In the genomic region with DNA sequence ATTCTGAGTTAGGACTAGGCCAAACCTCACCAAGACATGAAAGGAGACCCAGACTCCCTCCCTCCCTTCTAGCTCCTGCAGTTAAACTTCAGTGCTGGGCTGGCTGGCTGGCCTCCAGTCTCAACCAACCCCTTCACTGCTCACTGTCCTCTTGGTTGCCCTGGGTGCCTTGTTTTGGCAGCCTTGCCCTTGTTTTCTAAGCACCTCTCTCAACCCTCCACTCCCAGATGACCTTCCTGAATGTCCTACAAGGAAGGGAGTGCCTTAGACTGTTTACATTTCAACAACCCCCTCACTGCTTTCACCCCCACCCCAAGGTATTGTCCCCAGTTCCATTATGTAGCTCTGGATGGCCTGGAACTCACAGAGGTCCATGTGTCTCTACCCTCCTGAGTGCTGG, we compare ENCODE assay signal across 29 mouse cellular contexts. TPM values are rescaled to one million over a fixed set of nuclear protein-coding genes. Genes with fewer than 3 reads are reported as not detected.
A peak's percentile ranks its signal among the peaks of the same experiment; 100 is the strongest.
DNase-seq lines count a peak whose midpoint lies in the region; ATAC-seq and TF ChIP-seq lines count a peak whose summit lies in the region.
"Had no signal": no experiment of that assay in that cellular context is flagged by ENCODE, and none has a peak within 500 bp of the region (broad histone marks: within the 10 kb centered on the region; RNA-seq: fewer than 3 reads in every experiment).

No protein-coding gene starts in this region.

- H3K9me3 ChIP-seq in kidney, embryonic 14.5 days (ENCODE audit: control insufficient read depth, low read length): no peaks in the 10 kb centered on the region
- H3K9me3 ChIP-seq in midbrain, embryonic 11.5 days (ENCODE audit: control insufficient read depth, low read length): no peaks in the 10 kb centered on the region
- H3K9me3 ChIP-seq in midbrain, embryonic 14.5 days (ENCODE audit: control insufficient read depth, low read length): no peaks in the 10 kb centered on the region
- H3K9me3 ChIP-seq: embryonic facial prominence, embryonic 15.5 days; liver, embryonic 13.5 days; midbrain, embryonic 15.5 days; neural tube, embryonic 12.5 days had no signal

- TF ChIP-seq CTCF in heart, adult 2 months (IDR thresholded peaks at IDR 0.05): no peak

- H3K79me2 ChIP-seq in heart, adult 2 months (replicated peaks; ENCODE audit: control insufficient read depth, insufficient read depth, low read length): no peaks in the 10 kb centered on the region

- peak overlapping the region; percentile 36 for H3K27ac ChIP-seq in heart, adult 2 months
- H3K27ac ChIP-seq in kidney, embryonic 14.5 days (ENCODE audit: low read depth, low read length): peak overlapping the region; percentile 32; the same call in 1 of the 2 replicates
- H3K27ac ChIP-seq in midbrain, embryonic 11.5 days (ENCODE audit: low read depth, low read length): no peak overlapping the region
- H3K27ac ChIP-seq in midbrain, embryonic 14.5 days (replicated peaks; ENCODE audit: low read depth, low read length): no peak overlapping the region
- H3K27ac ChIP-seq: embryonic facial prominence, embryonic 15.5 days; hindbrain, postnatal 0 days; layer of hippocampus, adult 2 months; liver, embryonic 13.5 days; midbrain, embryonic 15.5 days; neural tube, embryonic 12.5 days had no signal

- intact Hi-C loops in heart, adult 2 months (cut with DNase I): no loop called here

- H3K4me1 ChIP-seq in heart, adult 2 months (ENCODE audit: control insufficient read depth, insufficient read depth, low read length): peaks cover 16% of the 10 kb centered on the region
- peaks cover 7% of the 10 kb centered on the region; the same call in 1 of the 2 replicates for H3K4me1 ChIP-seq in kidney, embryonic 14.5 days (ENCODE audit: control insufficient read depth, insufficient read depth, low read length)
- H3K4me1 ChIP-seq in midbrain, embryonic 11.5 days (ENCODE audit: control insufficient read depth, insufficient read depth, low read length): no peaks in the 10 kb centered on the region
- no peaks in the 10 kb centered on the region for H3K4me1 ChIP-seq in midbrain, embryonic 14.5 days (ENCODE audit: control insufficient read depth, insufficient read depth, low read length)
- H3K4me1 ChIP-seq: midbrain, embryonic 15.5 days had no signal

- no peak overlapping the region for H3K9ac ChIP-seq in heart, adult 2 months (ENCODE audit: low read depth, low read length)
- H3K9ac ChIP-seq in kidney, embryonic 14.5 days (ENCODE audit: low read depth, low read length): no peak overlapping the region
- no peak overlapping the region for H3K9ac ChIP-seq in midbrain, embryonic 11.5 days (ENCODE audit: low read length)
- H3K9ac ChIP-seq in midbrain, embryonic 14.5 days (replicated peaks; ENCODE audit: low read length): no peak overlapping the region
- H3K9ac ChIP-seq: embryonic facial prominence, embryonic 15.5 days; forebrain, postnatal 0 days; liver, embryonic 13.5 days; midbrain, embryonic 15.5 days; neural tube, embryonic 12.5 days had no signal

- H3K4me2 ChIP-seq in kidney, embryonic 14.5 days (replicated peaks; ENCODE audit: low read depth, low read length): no peak overlapping the region
- H3K4me2 ChIP-seq in midbrain, embryonic 11.5 days: no peak overlapping the region
- H3K4me2 ChIP-seq in midbrain, embryonic 14.5 days (ENCODE audit: low read length): no peak overlapping the region
- H3K4me2 ChIP-seq: embryonic facial prominence, embryonic 15.5 days; heart, embryonic 11.5 days; liver, embryonic 13.5 days; midbrain, embryonic 15.5 days; neural tube, embryonic 12.5 days had no signal

- DNase-seq in heart, adult 2 months: no peak
- no peak for DNase-seq in heart, adult 8-10 months (ENCODE audit: low spot score)
- peak; percentile 90 for DNase-seq in R1 (ENCODE audit: low read depth, low spot score)
- peak; percentile 52 to 58 for DNase-seq in kidney, postnatal 36 days
- DNase-seq in midbrain, embryonic 11.5 days (ENCODE audit: low spot score, missing footprints): no peak
- DNase-seq in midbrain, embryonic 14.5 days: no peak
- DNase-seq: adrenal gland, postnatal 25 days; cerebellum, adult 9-11 months; forebrain, postnatal 0 days; heart, postnatal 10 days; liver, embryonic 13.5 days; lung, adult 2 months; lung, postnatal 36 days; right cerebral cortex, postnatal 14 days; spleen, adult 18-20 months had no signal

- ATAC-seq in kidney, embryonic 14.5 days (ENCODE audit: low FRiP score, low TSS enrichment): no peak
- no peak for ATAC-seq in midbrain, embryonic 11.5 days (ENCODE audit: low FRiP score)
- no peak for ATAC-seq in midbrain, embryonic 14.5 days (ENCODE audit: low FRiP score, low TSS enrichment)
- ATAC-seq: forebrain, postnatal 0 days; hindbrain, postnatal 0 days; intestine, postnatal 0 days; midbrain, embryonic 15.5 days had no signal

- no peak for TF ChIP-seq EP300 in heart, adult 2 months (IDR thresholded peaks at IDR 0.05; ENCODE audit: insufficient read depth, low read depth, low read length)

- peaks cover 3% of the 10 kb centered on the region for H3K36me3 ChIP-seq in heart, adult 2 months (ENCODE audit: control insufficient read depth, insufficient read depth, low read length)
- no peaks in the 10 kb centered on the region for H3K36me3 ChIP-seq in kidney, embryonic 14.5 days (ENCODE audit: control insufficient read depth, insufficient read depth, low read length)
- no peaks in the 10 kb centered on the region for H3K36me3 ChIP-seq in midbrain, embryonic 11.5 days (ENCODE audit: control insufficient read depth, insufficient read depth, low read length)
- no peaks in the 10 kb centered on the region for H3K36me3 ChIP-seq in midbrain, embryonic 14.5 days (ENCODE audit: control insufficient read depth, insufficient read depth, low read length)
- H3K36me3 ChIP-seq: embryonic facial prominence, embryonic 15.5 days; liver, embryonic 13.5 days; midbrain, embryonic 15.5 days; neural tube, embryonic 12.5 days had no signal

- TF ChIP-seq POLR2A in heart, adult 2 months (IDR thresholded peaks at IDR 0.05; ENCODE audit: insufficient read depth, low read depth, low read length): no peak

- H3K27me3 ChIP-seq in heart, adult 2 months (ENCODE audit: control insufficient read depth, insufficient read depth, low read length): no peaks in the 10 kb centered on the region
- no peaks in the 10 kb centered on the region for H3K27me3 ChIP-seq in kidney, embryonic 14.5 days (ENCODE audit: control insufficient read depth, insufficient read depth, low read length)
- H3K27me3 ChIP-seq in midbrain, embryonic 11.5 days (ENCODE audit: control insufficient read depth, insufficient read depth, low read length): no peaks in the 10 kb centered on the region
- H3K27me3 ChIP-seq in midbrain, embryonic 14.5 days (ENCODE audit: control insufficient read depth, insufficient read depth, low read length): no peaks in the 10 kb centered on the region
- H3K27me3 ChIP-seq: embryonic facial prominence, embryonic 15.5 days; liver, embryonic 13.5 days; megakaryocyte, embryonic 14.5 days; midbrain, embryonic 15.5 days; neural tube, embryonic 12.5 days had no signal

- H3K4me3 ChIP-seq in heart, adult 2 months: no peak overlapping the region
- no peak overlapping the region for H3K4me3 ChIP-seq in kidney, embryonic 14.5 days (ENCODE audit: low read length)
- H3K4me3 ChIP-seq in midbrain, embryonic 11.5 days (ENCODE audit: low read depth, low read length): no peak overlapping the region
- no peak overlapping the region for H3K4me3 ChIP-seq in midbrain, embryonic 14.5 days (replicated peaks; ENCODE audit: low read depth, low read length)
- H3K4me3 ChIP-seq: embryonic facial prominence, embryonic 15.5 days; layer of hippocampus, adult 2 months; liver, embryonic 13.5 days; megakaryocyte, embryonic 14.5 days; midbrain, embryonic 15.5 days; neural tube, embryonic 12.5 days had no signal

RNA-seq across cellular contexts. Expression of gene Pnp2, which starts 23.8 kb away (rescaled TPM):
- total RNA-seq in heart, adult 2 months (2021): under 1 TPM; 0.52 to 0.75 TPM
- polyA plus RNA-seq in heart, adult 2 months (2012; rRNA removed): 0.53 and 1.1 TPM in 2 replicates
- total RNA-seq in heart, adult 8-10 months (2022): 1 to 10 TPM in 1 of 4 experiments, under 1 TPM in 2, not detected in 1; 0.52 to 1.2 (median 0.84) TPM
- 0.99 and 1.2 TPM in 2 replicates for polyA plus RNA-seq in kidney, embryonic 14.5 days (2014; fragmentation: Nextera tagmentation; extraction: Ambion mirVana)
- polyA plus RNA-seq in midbrain, embryonic 11.5 days (2014; fragmentation: Nextera tagmentation; extraction: Ambion mirVana): 0.55 and 0.57 TPM in 2 replicates
- 0.19 and 0.50 TPM in 2 replicates for polyA plus RNA-seq in midbrain, embryonic 14.5 days (2014; fragmentation: Nextera tagmentation; extraction: Ambion mirVana)
- total RNA-seq: hindbrain, postnatal 0 days had no signal

RNA-seq across cellular contexts. Expression of gene Rnase10, which starts 27.9 kb away (rescaled TPM):
- under 1 TPM in 1 of 2 experiments, not detected in 1; 0.61 TPM for total RNA-seq in heart, adult 2 months (2021)
- 0.21 and 0.38 TPM in 2 replicates for polyA plus RNA-seq in heart, adult 2 months (2012; rRNA removed)
- total RNA-seq in heart, adult 8-10 months (2022): under 1 TPM in 3 of 4 experiments, not detected in 1; 0.25 to 0.37 (median 0.27) TPM
- polyA plus RNA-seq in kidney, embryonic 14.5 days (2014; fragmentation: Nextera tagmentation; extraction: Ambion mirVana): not detected in 2 replicates
- polyA plus RNA-seq in midbrain, embryonic 11.5 days (2014; fragmentation: Nextera tagmentation; extraction: Ambion mirVana): not detected in 2 replicates
- polyA plus RNA-seq in midbrain, embryonic 14.5 days (2014; fragmentation: Nextera tagmentation; extraction: Ambion mirVana): not detected in 2 replicates
- total RNA-seq: common myeloid progenitor, adult 5-6 weeks; forebrain, postnatal 0 days; gastrocnemius, postnatal 4 days; layer of hippocampus, adult 2 months had no signal
- polyA plus RNA-seq: brain, embryonic 14.5 days; forebrain, postnatal 0 days; hindbrain, embryonic 11.5 days; hindbrain, postnatal 0 days; liver, embryonic 13.5 days; midbrain, embryonic 15.5 days; neural tube, embryonic 12.5 days; thymus, postnatal 0 days had no signal

RNA-seq across cellular contexts. Expression of gene Gm49342, which starts 35.3 kb away (rescaled TPM):
- 10 to 100 TPM; 11.3 to 12.1 TPM for total RNA-seq in heart, adult 2 months (2021)
- 13.4 and 23.4 TPM in 2 replicates for polyA plus RNA-seq in heart, adult 2 months (2012; rRNA removed)
- total RNA-seq in heart, adult 8-10 months (2022): 10 to 100 TPM in 2 of 4 experiments, 1 to 10 TPM in 2; 6.8 to 12.3 (median 9.5) TPM
- not detected in 2 replicates for polyA plus RNA-seq in kidney, embryonic 14.5 days (2014; fragmentation: Nextera tagmentation; extraction: Ambion mirVana)
- polyA plus RNA-seq in midbrain, embryonic 11.5 days (2014; fragmentation: Nextera tagmentation; extraction: Ambion mirVana): not detected in 2 replicates
- polyA plus RNA-seq in midbrain, embryonic 14.5 days (2014; fragmentation: Nextera tagmentation; extraction: Ambion mirVana): 0.95 TPM in 1 of 2 replicates, not detected in the other
- polyA plus RNA-seq: embryonic facial prominence, embryonic 15.5 days; forebrain, postnatal 0 days; heart, embryonic 11.5 days; hindbrain, embryonic 11.5 days; hindbrain, postnatal 0 days; intestine, postnatal 0 days; liver, embryonic 13.5 days; midbrain, embryonic 15.5 days; neural tube, embryonic 12.5 days; thymus, postnatal 0 days had no signal

RNA-seq across cellular contexts. Expression of gene Pnp, which starts 48.7 kb away (rescaled TPM):
- total RNA-seq in heart, adult 2 months (2021): 10 to 100 TPM; 14.4 to 18.1 TPM
- polyA plus RNA-seq in heart, adult 2 months (2012; rRNA removed): 17.2 and 25.4 TPM in 2 replicates
- 10 to 100 TPM in 1 of 4 experiments, 1 to 10 TPM in 3; 8.0 to 10.9 (median 9.3) TPM for total RNA-seq in heart, adult 8-10 months (2022)
- polyA plus RNA-seq in kidney, embryonic 14.5 days (2014; fragmentation: Nextera tagmentation; extraction: Ambion mirVana): 80.6 and 83.0 TPM in 2 replicates
- 73.6 and 76.3 TPM in 2 replicates for polyA plus RNA-seq in midbrain, embryonic 11.5 days (2014; fragmentation: Nextera tagmentation; extraction: Ambion mirVana)
- 15.7 and 24.6 TPM in 2 replicates for polyA plus RNA-seq in midbrain, embryonic 14.5 days (2014; fragmentation: Nextera tagmentation; extraction: Ambion mirVana)

RNA-seq across cellular contexts. Expression of gene Pip4p1, which starts 49.0 kb away (rescaled TPM):
- total RNA-seq in heart, adult 2 months (2021): 10 to 100 TPM; 18.6 to 27.8 TPM
- polyA plus RNA-seq in heart, adult 2 months (2012; rRNA removed): 30.5 and 54.4 TPM in 2 replicates
- 10 to 100 TPM; 19.3 to 24.5 (median 20.6) TPM for total RNA-seq in heart, adult 8-10 months (2022)
- 40.1 and 63.0 TPM in 2 replicates for polyA plus RNA-seq in kidney, embryonic 14.5 days (2014; fragmentation: Nextera tagmentation; extraction: Ambion mirVana)
- polyA plus RNA-seq in midbrain, embryonic 11.5 days (2014; fragmentation: Nextera tagmentation; extraction: Ambion mirVana): 48.4 and 59.0 TPM in 2 replicates
- polyA plus RNA-seq in midbrain, embryonic 14.5 days (2014; fragmentation: Nextera tagmentation; extraction: Ambion mirVana): 90.3 and 119 TPM in 2 replicates

Comparison
In these comparisons a context has a peak if more than half of its experiments do, and no peak if none do; other contexts are left out.
1. DNase-seq: peak in R1 (single experiment) and kidney, postnatal 36 days (2 of 2); none in heart, adult 2 months (0 of 2), heart, adult 8-10 months (single experiment), midbrain, embryonic 11.5 days (single experiment) and midbrain, embryonic 14.5 days (single experiment).
2. H3K27ac ChIP-seq: peak in heart, adult 2 months (single experiment) and kidney, embryonic 14.5 days (single experiment); none in midbrain, embryonic 11.5 days (single experiment) and midbrain, embryonic 14.5 days (single experiment).